Mouse (Mus musculus) midbrain, embryonic 11.5 days (tissue): ENCODE data around the gene Prkn. TPM values are rescaled to one million over a fixed set of nuclear protein-coding genes. Genes with fewer than 3 reads are reported as not detected.
"Not testable (repeated sequence)": the region's sequence is repeated elsewhere in the genome, so short reads cannot be mapped to it uniquely, and the experiment has no call there.

Experiments
- ATAC-seq: fragments of 200-750 bp; cut with Nextera tagmentation; 2 replicates; pipeline ENCODE4 v1.8.0; 2017; ENCODE audit warnings: moderate TSS enrichment, moderate library complexity; ENCODE audit not compliant: low FRiP score
- DNase-seq: peaks from one replicate; pipeline ENCODE4 v3.0.0; 2015; ENCODE audit warnings: low spot score; ENCODE audit errors: missing footprints
- H3K27ac ChIP-seq: fragments of 300-500 bp; sonication (generic); 2 replicates; pipeline ENCODE4 v1.5.1; 2014; ENCODE audit warnings: low read depth, low read length
- H3K27me3 ChIP-seq: fragments of 300-500 bp; sonication (generic); 2 replicates; pipeline ENCODE4 v1.6.1; 2014; ENCODE audit warnings: mild to moderate bottlenecking, low read length, moderate library complexity, mixed read lengths; ENCODE audit not compliant: control insufficient read depth, insufficient read depth
- H3K36me3 ChIP-seq: fragments of 300-500 bp; sonication (generic); 2 replicates; pipeline ENCODE4 v1.6.1; 2014; ENCODE audit warnings: mild to moderate bottlenecking, low read length, moderate library complexity, mixed read lengths; ENCODE audit not compliant: control insufficient read depth, insufficient read depth
- H3K4me1 ChIP-seq: fragments of 300-500 bp; sonication (generic); 2 replicates; pipeline ENCODE4 v1.6.1; 2014; ENCODE audit warnings: low read length; ENCODE audit not compliant: control insufficient read depth, insufficient read depth
- H3K4me2 ChIP-seq: fragments of 300-500 bp; sonication (generic); 2 replicates; pipeline ENCODE4 v1.6.1; 2014; ENCODE audit warnings: mild to moderate bottlenecking, moderate library complexity
- H3K4me3 ChIP-seq: fragments of 300-500 bp; sonication (generic); 2 replicates; pipeline ENCODE4 v1.5.1; 2014; ENCODE audit warnings: low read depth, low read length
- H3K9ac ChIP-seq: fragments of 300-500 bp; sonication (generic); 2 replicates; pipeline ENCODE4 v1.6.1; 2014; ENCODE audit warnings: low read length
- H3K9me3 ChIP-seq: fragments of 300-500 bp; sonication (generic); 2 replicates; pipeline ENCODE4 v1.6.1; 2016; ENCODE audit warnings: low read length; ENCODE audit not compliant: control insufficient read depth
- WGBS: fragments of 180-500 bp; shearing (Covaris S2); extraction: QIAGEN DNeasy Blood & Tissue Kit; methylation state at CpG from one replicate; pipeline ENCODE4 v1.1.7; 2014; 5-methylcytosine and 5-hydroxymethylcytosine counted together
- polyA plus RNA-seq: library from polyadenylated mRNA; unstranded; fragments of >200 nt; fragmentation: Nextera tagmentation; extraction: Ambion mirVana; gene quantifications from 2 replicates; pipeline ENCODE4 v1.2.1, GENCODE M21; 2014

Gene Prkn
- polyA plus RNA-seq, 1 experiment from 2014 or later, result 0.82 TPM

DNA sequence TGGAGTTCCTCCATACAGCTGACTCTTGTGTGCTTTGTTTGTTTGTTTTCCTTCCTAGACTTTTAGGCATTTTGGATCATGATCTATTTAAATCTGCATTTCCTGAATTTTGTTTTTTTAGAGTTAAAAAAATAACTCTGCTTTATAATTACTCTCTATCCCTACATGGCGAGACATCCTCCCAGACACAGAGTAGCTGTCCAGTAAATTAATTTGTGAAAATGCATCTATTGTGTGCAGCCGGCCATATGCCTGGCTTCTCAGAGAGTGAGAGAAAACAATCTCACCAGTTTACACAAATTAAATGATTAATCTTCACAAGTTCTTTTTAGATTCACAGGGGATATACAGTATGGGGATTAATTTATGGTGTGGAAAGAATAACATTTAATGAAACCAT, 357.9 kb downstream of the Prkn start:
- Histone ChIP-seq H3K9me3 (no peaks in the 10 kb centered on the region), H3K4me1 (no peaks in the 10 kb centered on the region), H3K27ac (no peak overlapping the region), H3K4me2 (no peak overlapping the region), H3K4me3 (no peak overlapping the region), H3K36me3 (no peaks in the 10 kb centered on the region), H3K27me3 (no peaks in the 10 kb centered on the region), H3K9ac (no peak overlapping the region)
- ATAC-seq (no peak), DNase-seq (no peak)
- 71% methylated on average over 2 of the region's 2 CpGs for WGBS

DNA sequence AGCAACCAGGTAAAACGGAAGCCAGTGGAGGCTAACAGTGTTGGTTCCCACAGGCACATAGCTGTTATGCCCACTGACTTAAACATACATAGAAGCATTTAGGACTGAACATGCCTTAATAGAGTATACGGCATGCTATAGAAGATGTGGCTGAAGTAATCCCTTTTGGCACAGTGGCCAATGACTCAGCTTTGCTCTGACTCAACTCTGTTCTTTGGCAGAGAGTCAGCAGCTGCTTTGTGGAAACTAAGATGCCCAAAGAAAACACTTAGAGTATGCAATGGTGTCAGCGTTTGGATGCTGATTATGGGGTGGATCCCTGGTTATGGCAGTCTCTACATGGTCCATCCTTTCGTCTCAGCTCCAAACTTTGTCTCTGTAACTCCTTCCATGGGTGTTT, 368.9 kb downstream of the Prkn start:
- not testable (repeated sequence) for H3K9ac ChIP-seq, ATAC-seq, H3K4me2 ChIP-seq, H3K4me3 ChIP-seq, H3K9me3 ChIP-seq, H3K36me3 ChIP-seq, H3K27ac ChIP-seq, DNase-seq, H3K4me1 ChIP-seq, H3K27me3 ChIP-seq
- WGBS, result 92% methylated on average over 4 of the region's 4 CpGs

DNA sequence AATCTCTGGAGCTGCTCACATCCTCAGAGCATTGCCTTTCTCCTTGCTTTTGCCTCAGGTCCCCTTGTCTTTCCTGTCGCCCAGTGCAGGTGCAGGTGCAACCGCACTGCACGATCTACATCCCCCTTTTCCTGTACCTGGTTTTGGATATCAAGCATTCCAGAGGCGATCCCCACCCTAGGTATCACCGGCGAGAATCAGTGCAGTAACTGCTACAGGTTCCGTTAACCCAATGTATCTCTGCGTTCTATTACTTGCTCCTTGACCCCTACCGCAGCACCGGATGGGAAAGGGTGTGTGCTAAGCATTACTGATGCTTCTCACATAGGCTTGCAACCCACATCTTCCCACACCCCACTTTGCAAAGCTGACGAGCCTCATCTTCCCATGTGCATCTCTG, 370.8 kb downstream of the Prkn start:
- Histone ChIP-seq H3K27me3 (no peaks in the 10 kb centered on the region), H3K4me3 (no peak overlapping the region), H3K4me2 (no peak overlapping the region), H3K4me1 (peaks cover 4% of the 10 kb centered on the region; the same call in 1 of the 2 replicates), H3K9me3 (no peaks in the 10 kb centered on the region), H3K9ac (no peak overlapping the region), H3K36me3 (no peaks in the 10 kb centered on the region), H3K27ac (no peak overlapping the region)
- DNase-seq (no peak), ATAC-seq (no peak)
- 78% methylated on average over 11 of the region's 11 CpGs for WGBS

DNA sequence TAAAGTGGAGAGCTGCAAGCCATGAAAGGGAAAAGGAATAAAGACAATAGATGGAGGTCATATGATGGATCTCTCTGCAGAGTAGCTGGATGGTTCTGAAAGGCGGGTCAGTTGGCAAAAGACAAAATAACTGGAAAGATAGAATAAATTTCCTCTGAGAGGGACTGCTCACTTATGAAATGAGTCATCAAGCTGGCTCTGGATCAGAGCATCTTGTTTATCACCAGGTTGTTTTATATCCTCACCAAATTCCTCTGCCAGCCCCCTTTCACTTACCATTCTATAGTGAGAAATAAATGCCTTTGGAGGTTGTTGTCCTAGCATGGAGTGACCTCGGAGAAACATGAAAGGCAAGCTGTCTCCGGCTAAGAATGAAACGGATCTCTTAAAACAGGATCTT, 371.4 kb downstream of the Prkn start:
- WGBS, result 55% methylated on average over 4 of the region's 4 CpGs
- Histone ChIP-seq H3K27ac (no peak overlapping the region), H3K9ac (no peak overlapping the region), H3K4me3 (no peak overlapping the region), H3K27me3 (no peaks in the 10 kb centered on the region), H3K4me1 (peaks cover 4% of the 10 kb centered on the region; the same call in 1 of the 2 replicates), H3K9me3 (no peaks in the 10 kb centered on the region), H3K4me2 (no peak overlapping the region), H3K36me3 (no peaks in the 10 kb centered on the region)
- no peak for ATAC-seq
- DNase-seq, result no peak

DNA sequence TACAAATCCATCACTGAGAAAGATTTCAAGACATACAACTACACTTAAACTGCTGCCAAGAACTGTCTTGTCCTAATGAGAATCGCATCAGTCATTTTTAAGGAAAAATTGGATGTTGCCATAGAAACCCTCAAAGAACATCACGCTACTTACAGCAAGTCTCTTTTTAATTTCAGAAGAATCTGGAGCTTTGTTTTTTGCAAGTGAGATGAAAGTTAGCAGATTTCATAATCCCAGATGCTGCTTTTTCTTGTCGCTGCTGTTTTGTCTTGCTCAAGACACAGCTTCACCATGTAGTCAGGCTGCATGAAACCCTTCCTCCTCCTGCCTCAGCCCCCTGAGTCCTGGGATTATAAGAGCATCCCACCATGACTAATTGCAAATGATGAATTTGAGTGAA, 373.5 kb downstream of the Prkn start:
- Histone ChIP-seq H3K4me2 (no peak overlapping the region), H3K9ac (no peak overlapping the region), H3K27me3 (no peaks in the 10 kb centered on the region), H3K36me3 (no peaks in the 10 kb centered on the region), H3K4me3 (no peak overlapping the region), H3K9me3 (no peaks in the 10 kb centered on the region), H3K27ac (no peak overlapping the region), H3K4me1 (peaks cover 4% of the 10 kb centered on the region; the same call in 1 of the 2 replicates)
- 93% methylated on average over 3 of the region's 3 CpGs for WGBS
- DNase-seq, result no peak
- no peak for ATAC-seq

DNA sequence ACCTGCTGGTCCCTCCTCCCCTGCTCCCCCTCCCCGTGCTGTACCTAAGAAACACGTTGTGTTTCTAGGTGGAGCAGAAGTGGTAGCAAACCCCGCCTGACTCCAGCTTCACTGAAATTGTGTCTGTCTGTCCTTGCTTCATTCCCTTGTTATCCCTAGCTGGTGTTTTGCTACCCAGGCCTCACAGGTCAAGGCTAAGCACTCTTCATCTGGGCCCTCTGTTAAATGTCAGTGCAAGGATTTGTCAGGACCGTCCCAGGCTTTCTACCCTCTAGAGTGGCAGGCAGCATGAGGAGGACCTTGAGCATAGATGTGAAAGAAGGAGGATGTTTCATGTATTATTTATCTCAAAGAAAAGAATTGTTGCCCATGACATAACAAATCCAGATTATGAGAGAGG, 388.8 kb downstream of the Prkn start:
- DNase-seq (no peak), ATAC-seq (no peak)
- Histone ChIP-seq H3K9me3 (no peaks in the 10 kb centered on the region), H3K9ac (no peak overlapping the region), H3K27me3 (no peaks in the 10 kb centered on the region), H3K4me3 (no peak overlapping the region), H3K4me1 (no peaks in the 10 kb centered on the region), H3K36me3 (no peaks in the 10 kb centered on the region), H3K27ac (no peak overlapping the region), H3K4me2 (no peak overlapping the region)
- 78% methylated on average over 4 of the region's 4 CpGs for WGBS

DNA sequence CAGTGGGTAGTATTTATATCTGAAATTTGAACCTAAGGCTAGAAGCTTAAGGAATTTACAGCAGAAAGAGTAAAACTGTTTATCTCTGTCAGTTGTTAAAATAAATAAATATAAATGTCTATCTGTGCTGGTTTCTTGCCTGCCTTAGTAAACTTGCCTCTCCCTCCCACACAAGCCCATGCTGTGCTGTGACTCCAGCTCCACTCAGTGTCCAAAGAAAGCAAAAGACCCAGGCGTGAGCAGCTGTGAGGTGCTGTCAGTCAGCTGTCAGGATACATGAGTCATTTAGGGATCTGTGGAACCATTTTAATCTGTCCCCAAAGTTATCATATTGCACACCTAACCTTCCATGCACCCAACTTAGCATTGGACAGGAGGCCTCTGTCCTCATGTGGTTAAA, 389.2 kb downstream of the Prkn start:
- no peaks in the 10 kb centered on the region for H3K9me3 ChIP-seq
- DNase-seq (no peak), ATAC-seq (no peak)
- H3K27ac ChIP-seq, result no peak overlapping the region
- no peak overlapping the region for H3K9ac ChIP-seq
- H3K4me1 ChIP-seq, result no peaks in the 10 kb centered on the region
- H3K27me3 ChIP-seq, result no peaks in the 10 kb centered on the region
- no peak overlapping the region for H3K4me2 ChIP-seq
- H3K4me3 ChIP-seq, result no peak overlapping the region
- H3K36me3 ChIP-seq, result no peaks in the 10 kb centered on the region
- 68% methylated on average over 1 of the region's 1 CpGs for WGBS

DNA sequence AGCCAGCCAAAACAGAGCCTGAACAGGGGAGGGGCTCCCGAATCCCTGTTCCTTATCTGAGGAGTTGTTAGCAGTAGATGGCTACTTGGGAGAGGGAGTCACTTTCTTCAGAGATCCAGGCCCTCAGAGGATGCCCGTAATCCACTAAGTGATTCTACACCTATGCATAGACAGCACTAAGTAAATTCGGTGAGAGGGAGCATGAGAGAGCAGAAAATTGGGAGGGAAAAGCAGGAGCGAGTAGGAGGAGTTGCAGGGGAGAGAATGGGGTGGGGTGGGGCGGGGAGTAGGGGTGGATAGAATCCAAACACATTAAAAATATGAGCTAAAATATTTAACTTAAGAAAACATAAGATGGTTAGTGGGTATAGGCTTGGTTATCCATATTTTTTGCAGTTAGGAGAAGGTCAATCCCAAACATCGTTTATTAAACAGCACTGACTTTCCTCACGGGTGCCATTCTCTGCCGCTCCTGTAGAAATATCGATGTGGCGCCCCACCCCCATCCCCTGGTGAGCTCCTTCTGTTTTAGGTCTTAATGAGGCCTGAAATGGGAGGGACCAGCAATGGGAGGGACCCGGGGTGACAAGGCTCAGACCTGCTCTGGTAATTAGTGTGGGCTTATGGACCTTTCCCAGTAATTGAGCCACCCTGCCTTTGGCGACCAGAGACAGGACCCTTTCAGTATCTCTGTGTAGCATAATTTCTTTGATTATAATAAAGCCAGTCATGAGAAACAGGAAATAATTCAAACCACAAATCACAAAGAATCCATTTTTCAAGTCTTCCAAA, 390.6 kb downstream of the Prkn start:
- ATAC-seq (0 out of 2 replicates have a peak, but pooled peaks have one; percentile 44), DNase-seq (no peak)
- no peaks in the 10 kb centered on the region for H3K9me3 ChIP-seq
- no peaks in the 10 kb centered on the region for H3K36me3 ChIP-seq
- WGBS, result 64% methylated on average over 12 of the region's 12 CpGs
- H3K27me3 ChIP-seq, result no peaks in the 10 kb centered on the region
- H3K4me1 ChIP-seq, result no peaks in the 10 kb centered on the region
- no peak overlapping the region for H3K4me2 ChIP-seq
- H3K9ac ChIP-seq, result no peak overlapping the region
- H3K4me3 ChIP-seq, result no peak overlapping the region
- no peak overlapping the region for H3K27ac ChIP-seq

DNA sequence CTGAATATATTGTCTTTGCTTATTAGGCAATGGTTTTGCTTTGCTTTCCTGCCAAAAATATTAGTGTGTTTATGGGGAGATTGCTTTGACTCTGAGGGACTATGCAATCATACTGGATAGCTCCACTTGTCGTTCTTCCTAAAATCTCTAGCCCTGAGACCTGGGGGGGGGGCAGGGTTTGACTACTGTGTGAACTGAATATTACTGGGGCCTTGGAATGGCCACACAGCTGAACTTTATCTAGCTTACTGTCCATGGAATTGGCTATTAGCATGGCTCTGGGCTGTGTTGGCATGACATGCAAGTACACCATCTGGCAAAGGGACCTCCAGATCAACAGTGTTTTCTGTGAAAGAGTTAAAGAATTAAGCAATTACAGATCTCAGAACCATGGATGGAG, 395.1 kb downstream of the Prkn start:
- Histone ChIP-seq H3K36me3 (no peaks in the 10 kb centered on the region), H3K9me3 (no peaks in the 10 kb centered on the region), H3K4me2 (no peak overlapping the region), H3K27ac (no peak overlapping the region), H3K27me3 (no peaks in the 10 kb centered on the region), H3K9ac (no peak overlapping the region), H3K4me1 (no peaks in the 10 kb centered on the region), H3K4me3 (no peak overlapping the region)
- ATAC-seq, result no peak
- DNase-seq, result no peak
- WGBS, result 71% methylated on average over 1 of the region's 1 CpGs
